Mouse (Mus musculus) adrenal gland, postnatal 36 days (tissue): ENCODE measurements at regions not wholly inside any gene's neighbourhood (a gene's known extent, or its start where the extent isn't known, plus 50 kb on each side); places are given as distances from the start of the nearest gene placed in this dataset.

Source experiments
- DNase-seq, 2 experiments: peaks; one replicate each; pipeline ENCODE4 v3.0.0; 2021; ENCODE audit warnings: mixed read lengths in 1 of 2

DNA sequence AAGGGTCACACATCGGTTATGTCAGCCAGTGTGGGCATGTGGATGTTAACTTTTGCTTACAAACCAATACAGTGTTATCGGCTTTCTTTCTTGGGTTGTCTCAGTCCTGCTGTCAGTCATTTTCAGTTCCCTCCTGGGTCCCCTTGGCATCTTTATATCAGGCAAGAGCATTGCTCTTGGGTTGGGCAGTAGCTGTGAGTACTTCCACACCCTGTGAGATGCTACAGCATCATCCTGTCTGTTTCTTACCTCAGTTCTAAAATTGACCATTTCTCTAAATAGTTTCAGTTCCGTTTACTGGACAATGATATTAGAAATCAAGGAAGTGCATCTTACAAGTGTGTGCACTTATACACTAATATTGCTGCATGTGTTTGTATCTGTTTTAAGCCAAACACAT, 104.9 kb upstream of the Sgk1 start:
- no peak for DNase-seq

DNA sequence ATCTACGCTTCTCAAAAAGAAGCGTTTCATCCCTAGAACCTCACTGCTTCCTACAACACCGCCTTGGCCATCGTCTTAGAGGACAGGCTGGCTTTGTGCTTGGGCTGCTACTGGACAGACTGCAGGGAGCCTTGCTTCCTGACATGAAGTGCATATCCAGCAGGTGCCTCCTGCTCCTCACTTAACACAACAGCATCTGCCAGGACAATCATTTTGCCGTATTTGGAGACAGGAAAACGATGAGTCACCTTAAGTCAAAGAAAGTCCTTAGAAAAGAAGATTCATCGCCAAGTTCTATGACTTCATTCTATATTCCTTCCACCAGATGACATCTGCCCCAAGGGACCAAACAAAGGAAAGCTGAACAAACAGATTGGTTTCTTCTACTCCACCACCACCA, 98.5 kb upstream of the Sgk1 start:
- DNase-seq = peak in 1 of 2 experiments; percentile 7

DNA sequence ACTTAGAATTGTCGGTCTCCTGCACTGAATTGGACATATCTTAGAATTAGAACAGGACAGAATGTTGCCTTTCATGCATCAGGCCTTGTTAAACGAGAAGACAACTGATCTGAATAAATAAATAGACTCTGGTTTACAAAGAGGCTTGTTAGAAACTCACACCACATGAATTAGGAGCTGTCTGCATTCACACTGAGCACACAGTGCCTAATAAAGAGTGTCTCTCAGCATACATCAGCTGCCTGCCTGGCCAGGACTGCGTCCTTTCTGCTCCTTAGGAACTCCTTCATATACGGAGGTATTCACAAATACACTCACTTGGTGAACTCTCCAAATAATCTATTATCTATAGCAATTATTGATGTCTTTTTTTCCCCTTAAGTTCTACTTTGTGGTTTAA, 96.9 kb upstream of the Sgk1 start:
- DNase-seq = no peak

DNA sequence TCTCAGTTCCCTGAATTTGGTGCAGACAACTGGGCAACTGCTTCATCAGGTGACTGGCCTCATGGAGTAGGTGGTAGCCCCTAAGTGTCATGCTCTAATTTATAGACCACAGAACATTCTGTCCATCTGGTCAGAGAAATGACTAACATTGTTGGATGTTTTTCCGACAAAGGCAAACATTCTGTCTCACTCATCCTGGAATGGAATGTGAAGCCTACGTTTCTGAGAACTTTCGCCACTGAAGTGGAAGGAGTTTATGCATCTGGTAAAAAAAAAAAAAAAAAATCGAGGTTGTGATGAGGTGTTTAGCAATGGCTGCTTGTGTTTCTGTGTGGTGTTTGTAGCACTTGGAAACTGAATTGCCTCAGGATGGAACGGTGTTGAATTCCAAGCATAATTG, 96.2 kb upstream of the Sgk1 start:
- no peak for DNase-seq

DNA sequence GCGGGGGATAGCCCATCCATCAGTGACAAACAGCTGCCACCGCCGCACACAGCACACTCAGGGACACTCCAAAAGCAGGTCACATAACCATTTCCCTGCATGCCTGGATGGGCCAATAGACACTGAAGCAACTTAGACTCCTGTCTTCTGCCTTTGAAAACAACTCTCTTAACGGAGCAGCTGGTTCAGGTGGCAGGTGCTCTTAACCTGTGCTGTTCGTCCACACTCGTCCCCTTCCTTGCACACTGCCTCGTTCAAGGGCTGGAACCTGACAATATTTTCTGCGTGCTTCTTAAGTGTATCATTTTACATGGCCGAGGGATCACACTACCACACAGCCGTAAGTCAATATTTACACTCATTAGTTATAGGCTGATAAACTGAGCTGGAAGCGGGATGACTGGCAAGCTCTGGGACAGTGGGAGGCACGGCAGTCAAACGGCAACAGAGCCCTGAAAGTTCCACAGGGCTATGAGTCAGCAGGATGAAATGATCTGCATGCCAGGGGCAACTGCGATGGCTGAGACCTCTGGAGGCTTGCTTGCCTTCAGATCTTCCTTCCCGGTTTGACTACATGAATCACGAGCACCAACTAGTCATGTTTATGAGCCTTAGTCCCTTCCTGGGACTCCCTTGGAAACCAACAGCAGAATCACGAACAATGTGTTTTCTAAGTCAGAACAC, 92.0 kb upstream of the Sgk1 start:
- DNase-seq = peak; percentile 52 to 53

DNA sequence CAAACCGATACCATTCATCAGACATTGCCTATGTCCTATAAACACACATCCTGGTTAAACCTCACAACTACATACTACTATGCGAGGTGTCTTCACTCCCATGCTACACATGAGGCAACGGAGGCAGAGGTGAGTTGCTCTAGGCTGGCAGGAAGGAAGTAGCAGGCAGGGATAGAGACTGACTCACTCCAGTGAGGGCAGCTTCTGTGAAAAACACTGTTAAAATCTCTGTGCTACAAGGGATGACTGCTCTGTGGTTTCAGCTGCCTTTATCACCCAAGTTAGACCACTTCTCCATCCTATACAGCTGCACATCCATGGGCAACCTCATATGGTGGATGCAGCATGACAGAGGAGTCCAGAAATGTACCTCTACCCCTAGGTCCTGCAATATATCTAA, 91.0 kb upstream of the Sgk1 start:
- DNase-seq = no peak

DNA sequence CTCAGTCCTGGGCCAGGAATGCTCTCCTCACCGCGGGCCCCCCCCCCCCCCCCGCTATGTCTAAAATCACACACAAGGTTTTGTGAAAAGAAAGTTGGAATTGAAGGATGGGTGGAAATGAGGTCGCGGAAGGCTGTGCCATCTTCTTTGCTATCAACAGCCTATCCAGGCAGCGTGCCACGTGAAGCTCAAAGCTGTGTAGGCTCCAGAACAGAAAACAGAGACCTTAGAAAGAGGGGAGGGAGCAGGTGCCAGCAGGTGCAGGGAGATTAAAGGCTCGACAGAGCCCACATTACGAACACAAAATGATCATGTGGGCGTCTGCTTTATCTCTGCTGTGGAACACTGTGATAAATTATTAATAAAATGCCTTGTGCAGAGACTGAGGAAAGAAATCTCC, 89.6 kb upstream of the Sgk1 start:
- DNase-seq = no peak

DNA sequence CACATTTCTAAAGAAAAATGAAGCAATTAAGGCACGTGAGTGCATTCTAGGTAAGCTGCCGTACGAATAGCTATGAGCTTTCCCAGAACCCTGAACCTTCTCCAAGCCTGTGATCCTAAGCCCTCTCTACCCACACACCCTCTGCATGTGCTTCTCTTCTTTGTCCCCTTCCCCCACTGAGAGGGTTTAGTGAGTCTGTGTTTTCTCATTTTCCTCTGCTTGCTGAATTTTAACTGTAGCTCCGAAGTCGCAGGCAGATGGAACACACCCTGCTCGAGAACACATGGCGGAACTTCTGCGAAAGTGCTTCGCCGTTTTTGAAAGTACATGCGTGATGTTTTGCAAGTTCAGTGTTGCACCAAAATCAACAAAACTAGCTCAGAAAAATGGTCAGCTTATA, 88.3 kb upstream of the Sgk1 start:
- no peak for DNase-seq

DNA sequence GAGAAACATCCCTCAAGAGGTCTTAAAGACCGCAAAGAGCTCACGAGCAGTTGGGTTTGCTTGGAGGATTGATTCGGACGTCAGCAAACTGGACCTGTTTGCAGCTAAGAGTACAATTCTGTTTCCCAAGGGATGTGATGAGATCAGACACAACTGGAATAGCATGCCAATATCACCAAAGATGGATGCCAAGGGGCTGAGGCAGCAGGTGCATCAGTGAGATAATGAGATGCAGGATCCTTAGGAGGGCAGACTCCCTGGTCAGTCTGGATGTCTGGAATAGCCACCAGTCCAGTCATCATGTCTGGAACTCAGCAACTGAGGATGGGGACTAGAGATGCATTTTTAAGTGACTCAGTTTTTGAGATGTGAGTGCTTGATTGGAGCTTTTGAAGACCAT, 85.6 kb upstream of the Sgk1 start:
- DNase-seq = no peak

DNA sequence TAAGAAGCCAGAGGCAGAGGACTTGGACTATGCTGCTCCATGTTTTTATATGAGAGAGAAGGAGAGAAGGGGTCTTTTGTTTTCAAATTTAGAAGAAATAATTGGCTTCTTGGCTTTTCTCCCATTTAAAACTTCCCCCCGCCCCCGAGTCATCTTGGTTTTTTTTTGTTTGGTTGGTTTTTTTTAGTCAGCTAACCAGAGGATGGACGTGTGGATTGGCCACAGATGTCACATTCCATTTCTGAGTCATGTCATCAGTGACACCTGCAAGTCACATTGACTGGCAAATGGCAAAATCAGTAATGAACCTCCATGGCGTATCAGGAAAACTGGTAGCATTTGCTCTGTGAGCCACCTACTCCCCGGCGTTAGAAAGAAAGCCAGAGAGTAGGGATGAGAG, 83.9 kb upstream of the Sgk1 start:
- no peak for DNase-seq

DNA sequence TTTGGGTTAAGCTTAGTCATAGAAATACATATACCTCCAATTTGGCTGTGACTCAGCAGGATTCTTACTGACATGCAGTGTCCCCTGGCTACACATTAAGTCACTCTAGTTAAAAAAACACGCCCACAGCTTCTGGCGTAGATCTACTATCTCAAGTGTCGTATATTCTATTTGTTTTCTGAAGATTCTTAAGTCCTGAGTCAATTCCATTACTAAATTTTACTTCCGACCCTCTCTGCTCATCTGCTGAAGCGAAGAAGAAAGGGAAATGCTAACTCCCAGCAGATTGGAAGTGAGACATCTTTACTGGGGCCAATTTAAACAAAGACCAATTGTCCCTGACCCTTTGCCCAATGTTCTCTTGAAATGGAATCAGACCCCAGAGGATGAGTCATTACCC, 80.4 kb upstream of the Sgk1 start:
- DNase-seq = no peak

DNA sequence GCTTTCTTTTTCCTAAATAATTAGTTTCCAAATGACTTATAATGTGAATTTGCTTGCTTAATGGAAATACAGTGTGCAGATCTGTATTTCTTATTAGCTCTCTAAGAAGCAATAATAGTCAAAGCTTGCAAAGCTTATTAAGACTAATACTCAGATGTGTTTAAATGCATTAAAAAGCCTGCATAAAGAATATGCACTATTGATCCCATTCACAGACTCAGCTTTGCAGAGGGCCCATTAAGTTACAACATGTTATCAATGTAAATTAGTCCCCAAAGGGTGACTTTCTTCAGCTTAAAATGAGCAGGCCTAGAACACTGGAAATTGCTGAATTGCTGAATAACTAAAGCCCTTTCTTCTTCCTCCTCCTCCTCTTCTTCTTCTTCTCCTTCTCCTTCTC, 78.8 kb upstream of the Sgk1 start:
- no peak for DNase-seq

DNA sequence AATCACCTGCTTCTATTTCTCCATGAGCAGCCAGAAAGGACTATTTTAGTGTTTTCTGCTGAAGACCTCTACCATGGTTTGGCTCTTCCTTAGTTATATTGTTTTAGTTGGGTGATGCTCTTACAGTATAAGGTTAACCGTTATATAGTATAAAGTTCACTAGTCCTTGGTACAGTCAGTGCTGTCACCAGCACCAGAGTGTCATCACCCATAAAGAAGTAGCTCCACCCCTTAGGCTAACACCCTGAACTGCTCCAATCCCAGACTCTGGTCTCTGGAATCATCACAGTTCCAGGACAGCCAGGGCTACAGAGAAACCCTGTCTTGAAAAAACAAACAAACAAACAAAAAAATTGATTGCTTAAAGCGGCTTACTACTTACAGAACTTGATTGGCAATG, 77.2 kb upstream of the Sgk1 start:
- DNase-seq = no peak

DNA sequence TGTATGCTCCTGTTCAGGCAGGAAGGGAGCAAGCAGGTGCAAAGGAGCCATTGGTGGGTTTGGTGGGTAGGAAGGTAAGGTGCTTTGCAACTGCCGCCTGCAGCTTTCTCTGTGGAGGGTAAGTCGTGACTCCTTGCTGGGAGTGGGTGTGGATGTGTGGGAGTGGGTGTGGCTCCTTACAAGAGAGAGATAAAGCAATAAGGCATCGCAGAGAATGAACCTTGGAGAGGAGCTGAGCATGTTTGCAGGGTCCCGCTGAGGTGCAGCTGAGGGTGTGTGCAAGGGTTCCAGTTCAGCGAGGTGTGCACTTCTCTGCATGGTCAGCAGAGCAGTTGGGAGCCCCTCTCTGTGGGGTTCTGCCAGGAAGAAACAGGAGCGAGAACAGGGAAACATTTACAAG, 76.4 kb upstream of the Sgk1 start:
- no peak for DNase-seq

DNA sequence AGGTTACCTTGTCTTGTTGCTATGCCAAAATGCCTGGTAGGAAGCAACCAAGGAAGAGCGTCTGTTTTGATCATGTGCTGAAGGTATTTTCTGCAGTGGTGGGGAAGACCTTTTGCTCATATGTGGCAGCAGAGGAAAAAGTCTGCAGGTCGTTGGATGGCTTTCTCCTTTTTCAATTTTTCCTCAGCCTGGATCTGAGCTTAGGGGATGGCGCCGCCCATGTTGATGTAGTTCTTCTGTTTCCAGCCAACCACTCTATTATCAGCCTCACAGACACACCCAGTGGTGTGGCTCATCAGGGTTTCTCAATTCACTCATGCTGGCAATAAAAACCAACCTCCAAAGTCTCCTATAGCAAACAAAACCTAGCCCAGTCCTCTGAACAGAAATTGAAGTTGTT, 75.3 kb upstream of the Sgk1 start:
- DNase-seq = no peak

DNA sequence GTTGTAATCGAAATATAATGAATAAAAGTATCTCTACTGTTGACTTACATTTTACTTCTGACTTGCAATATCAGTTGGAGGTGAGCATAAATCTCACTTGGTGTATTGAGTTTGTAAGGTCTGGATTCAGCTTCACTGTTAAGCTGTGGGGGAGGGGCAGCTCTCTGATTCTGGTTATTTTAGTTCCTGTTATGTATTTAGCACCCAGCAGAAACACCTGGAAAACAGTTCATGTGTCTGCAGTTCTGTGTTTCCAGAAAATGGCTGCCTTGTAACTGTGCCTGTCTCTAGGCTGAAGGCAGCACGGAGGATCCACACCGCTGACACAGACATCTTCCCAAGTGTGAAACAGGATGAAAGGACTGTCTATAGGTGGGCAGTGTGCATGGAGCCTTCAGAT, 62.3 kb upstream of the Sgk1 start:
- DNase-seq = no peak

DNA sequence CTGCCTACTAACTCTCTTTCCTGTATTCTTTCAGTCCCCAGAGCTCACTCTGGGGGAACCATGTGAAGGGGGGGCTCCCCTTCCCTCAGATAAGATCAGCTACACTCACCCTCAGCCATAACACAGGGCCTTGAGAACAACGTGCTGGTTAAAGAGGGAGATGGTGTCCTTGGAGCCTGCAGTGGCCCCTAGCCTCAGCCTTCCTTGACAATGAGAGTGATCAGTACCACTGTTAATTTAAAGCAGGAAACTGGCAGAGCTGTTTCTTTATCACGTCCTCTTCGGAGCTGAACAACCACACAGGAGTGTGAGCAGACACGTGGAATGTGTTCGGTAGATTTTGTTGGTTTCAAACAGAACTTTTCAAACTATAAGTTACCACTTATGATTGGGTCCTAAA, 60.6 kb upstream of the Sgk1 start:
- DNase-seq = no peak

DNA sequence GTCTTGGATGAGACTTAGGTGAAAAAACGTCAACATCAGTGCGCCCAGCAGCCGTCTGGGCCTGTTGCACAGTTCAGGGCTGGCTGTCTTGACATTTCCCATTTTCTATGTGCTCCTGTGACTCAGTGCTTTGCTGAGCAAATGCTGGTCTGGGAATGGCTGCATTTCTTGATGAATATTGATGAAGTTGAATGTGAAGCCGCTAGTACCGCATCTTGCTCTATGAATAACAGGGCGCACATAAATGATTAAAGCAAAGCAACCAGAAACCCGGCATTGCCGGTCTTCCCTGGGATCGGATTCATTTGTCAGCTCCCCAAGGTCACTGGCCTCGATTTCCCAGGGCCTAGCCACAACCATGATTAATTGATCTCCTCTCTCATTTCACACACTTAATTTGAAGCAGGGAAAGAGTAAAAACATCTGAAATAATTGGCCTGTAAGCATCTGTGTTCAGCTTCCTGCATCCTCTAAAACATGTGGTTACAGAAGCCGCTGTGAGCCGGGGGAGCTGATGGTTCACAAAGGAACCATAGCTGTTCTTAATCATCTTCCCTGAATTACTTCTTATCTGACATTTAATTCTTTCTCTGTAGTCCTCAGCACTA, 57.5 kb upstream of the Sgk1 start:
- no peak for DNase-seq

DNA sequence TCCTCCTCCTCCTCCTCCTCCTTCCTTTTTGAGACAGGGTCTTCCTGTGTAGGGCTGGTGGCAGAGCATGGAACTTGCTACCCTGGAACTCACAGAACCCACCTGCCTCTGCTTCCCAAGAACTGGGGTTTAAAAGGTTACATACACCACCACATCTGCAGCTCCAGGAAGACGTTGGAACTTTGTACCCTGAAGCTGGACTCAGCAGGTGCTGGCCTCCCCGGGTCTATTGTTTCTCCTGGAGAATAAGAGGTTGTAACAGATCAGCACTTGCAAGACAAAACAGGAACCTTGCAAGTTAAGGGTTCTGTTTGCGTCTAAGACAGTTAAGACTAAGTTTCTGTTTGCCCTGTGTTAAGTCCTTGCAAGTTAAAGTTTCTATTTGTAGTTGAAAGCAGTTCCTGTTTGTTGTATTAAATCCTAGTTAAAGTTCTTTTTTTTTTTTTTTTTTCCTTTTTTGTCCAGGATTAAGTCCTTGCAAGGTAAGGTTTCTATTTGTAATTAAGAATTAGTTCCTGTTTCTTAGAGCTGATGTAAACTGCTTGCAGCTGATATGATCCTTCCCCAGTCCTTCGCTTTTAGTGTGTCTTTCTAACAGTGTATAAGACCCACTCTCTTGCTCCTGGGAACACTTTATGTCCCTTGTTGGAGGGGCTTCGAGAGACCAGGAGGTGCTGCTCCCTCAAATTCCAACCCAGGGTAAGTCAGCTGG, 55.0 kb upstream of the Sgk1 start:
- no peak for DNase-seq

DNA sequence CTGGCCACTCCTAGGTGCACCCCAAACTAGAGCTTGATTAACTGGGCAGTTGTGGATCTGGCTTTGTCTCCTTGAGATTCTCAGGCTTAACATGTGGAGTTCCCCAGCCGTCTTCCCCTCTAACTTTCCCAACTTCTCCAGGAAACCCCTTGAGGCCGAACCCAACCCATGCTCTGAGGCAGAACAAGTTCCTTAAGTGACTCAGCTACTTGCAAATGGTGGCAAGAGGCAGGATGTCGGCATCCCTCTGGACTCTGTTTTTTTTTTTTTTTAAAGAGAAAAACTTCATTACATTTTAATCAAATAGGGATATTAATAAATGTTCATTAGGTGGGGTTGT, 54.5 kb upstream of the Sgk1 start:
- DNase-seq = no peak

DNA sequence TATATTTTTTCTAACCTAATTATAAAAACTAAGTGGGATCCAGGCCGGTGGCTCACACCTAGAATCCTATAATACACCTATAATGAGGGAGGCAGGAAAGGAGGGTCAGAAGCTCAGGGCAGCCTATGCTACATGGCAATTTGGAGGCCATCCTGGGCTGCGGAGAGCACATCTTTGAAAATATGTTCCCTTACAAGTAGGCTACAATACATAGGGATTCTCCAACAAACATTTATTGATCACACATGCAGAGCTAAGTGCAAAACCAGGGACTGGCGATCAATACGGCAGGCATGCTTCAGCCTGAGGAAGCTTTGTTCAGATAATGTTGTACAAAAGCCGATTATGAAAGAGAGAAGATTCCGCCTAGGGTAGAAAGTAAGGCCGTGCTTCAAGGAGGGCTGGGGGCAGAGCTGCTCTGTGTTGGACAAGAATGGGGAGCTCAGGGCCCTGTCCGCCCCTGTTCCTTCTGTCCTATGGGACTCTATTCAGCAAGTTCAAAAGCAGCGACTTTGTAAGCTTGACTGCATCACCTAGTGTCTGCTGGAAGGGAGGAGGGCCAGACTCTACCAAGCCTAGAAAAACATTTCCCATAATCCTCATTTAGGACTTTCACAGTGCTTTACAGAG, 53.4 kb upstream of the Sgk1 start:
- no peak for DNase-seq

DNA sequence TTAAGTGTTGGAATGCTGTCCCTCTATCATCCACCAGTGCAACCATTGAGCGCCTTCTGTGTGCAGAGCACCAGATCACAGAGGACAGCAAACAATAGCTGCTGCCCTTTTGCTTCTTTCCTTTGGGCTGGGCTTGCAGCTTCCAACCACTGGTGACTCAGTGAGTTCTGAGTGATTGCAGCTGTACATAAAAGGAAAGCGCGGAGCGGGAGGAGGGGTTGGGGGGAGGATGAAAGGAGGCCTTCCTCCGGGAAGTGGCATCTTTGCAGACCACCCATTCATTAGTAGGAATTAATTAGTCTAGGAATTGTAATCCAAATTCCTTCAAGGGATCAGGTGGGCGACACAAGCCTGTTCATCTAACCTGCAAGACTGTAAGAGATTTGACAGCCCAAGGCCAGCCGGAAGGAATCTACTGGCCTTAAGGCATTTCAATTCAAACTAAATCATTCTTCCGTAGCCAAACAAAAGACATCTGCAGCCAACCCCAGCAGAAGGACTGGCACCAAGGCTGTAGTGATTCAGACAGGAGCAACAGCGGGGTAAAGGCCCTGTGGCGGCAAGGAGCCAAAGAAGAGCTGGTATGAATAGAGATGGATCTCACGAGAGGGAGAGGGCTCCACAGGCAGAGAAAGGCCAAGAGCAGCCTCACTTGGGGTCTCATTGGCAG, 52.8 kb upstream of the Sgk1 start:
- DNase-seq = peak; percentile 77 to 78
